Mouse (Mus musculus): ENCODE measurements around the gene Taf13.
A peak's percentile ranks its signal among the peaks of the same experiment; 100 is the strongest.
"Not testable (repeated sequence)": the region's sequence is repeated elsewhere in the genome, so short reads cannot be mapped to it uniquely, and the experiment has no call there.

The Taf13 gene

DNA sequence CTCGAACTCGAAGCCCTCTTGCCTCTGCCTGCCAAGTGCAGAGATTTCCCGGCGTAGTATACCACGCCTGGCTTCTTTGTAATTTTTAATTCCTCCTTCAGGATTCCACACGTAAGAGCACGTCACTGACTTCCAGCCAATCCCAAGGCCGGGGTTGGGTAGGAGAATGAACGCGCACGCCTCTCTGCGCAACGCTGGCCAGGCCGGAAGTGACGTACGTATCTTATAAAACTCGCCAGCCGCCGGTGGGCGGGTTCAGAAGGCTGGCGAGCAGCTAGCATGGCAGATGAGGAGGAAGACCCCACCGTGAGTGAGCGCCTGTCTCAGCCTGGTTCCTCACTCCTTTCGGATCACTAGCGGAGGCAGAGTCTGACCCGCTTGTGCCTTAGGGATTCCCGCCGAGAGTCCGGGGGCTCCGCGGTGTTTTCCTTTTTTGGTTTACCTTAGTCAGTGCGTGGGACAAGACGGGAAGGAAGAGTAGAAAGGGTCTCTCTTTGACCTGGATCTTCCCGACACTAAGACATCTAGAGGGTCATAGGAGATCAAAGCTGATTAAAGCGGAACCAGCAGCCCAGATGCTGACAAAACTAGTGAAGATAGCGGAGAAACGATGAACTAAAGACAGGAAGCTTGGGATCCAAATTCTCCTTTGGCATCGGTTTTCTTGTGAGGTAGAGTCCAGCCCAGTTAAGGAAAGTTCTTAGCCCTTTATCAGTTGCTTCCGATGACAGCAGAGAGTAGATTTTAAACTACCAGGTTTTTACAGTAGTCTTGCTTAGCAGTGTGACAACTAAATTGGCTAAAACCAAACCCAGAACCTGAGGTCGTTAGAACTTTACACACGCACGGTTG lies at the start of gene Taf13:
Gene Taf13 (plus strand): TSS at position 256 of the 852 bp plus-strand sequence.
- peak; percentile 94 to 95 for DNase-seq

DNA sequence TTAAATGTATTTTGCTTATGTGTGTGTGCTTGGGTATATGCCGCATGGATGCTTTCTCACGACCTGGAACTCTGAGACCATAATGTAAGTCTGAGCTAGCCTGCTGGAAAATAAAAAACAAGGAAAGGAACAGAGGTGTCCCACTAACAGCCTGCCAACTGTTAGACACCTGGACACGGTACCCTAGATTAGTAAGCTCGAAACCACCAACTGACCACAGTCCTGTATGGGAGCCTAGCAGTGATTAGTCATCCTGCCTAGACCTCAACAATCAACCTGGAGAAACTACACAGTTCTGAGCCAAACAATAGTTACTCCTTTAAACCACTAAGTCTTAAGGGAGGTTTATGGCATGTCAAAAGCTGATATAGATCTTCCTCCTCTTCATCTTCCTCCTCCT lies 48.1 kb upstream of the Taf13 start:
- DNase-seq, result no peak

DNA sequence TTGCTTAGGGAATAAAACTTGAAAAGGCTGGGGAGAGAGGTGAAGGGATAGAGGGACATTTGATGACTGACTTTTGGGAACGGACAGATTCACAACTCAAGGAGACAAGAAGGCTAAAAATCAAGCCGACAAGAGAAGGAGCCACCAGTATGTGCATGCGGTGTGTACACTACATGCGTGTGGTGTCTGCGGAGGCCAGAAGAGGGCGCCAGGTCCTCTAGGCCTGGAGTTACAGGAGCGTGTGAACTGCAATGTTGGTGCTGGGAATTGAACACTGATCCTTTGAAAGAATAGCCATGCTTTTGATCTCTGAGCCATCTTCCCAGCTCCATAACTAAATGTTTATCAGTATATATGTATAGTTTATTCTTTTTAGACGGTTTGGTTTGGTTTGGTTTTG lies 43.0 kb upstream of the Taf13 start:
- DNase-seq, result no peak

GRCm38 (mm10) chr3:108533114-108533885 lies 38.2 kb upstream of the Taf13 start:
- no peak for DNase-seq

- DNase-seq, result no peak
These were observed 37.5 kb upstream of the Taf13 start, which contains the start of gene 1700013F07Rik for GRCm38 (mm10) chr3:108533951-108534350. TSS of gene 1700013F07Rik (plus strand) at chr3:108534150.

DNA sequence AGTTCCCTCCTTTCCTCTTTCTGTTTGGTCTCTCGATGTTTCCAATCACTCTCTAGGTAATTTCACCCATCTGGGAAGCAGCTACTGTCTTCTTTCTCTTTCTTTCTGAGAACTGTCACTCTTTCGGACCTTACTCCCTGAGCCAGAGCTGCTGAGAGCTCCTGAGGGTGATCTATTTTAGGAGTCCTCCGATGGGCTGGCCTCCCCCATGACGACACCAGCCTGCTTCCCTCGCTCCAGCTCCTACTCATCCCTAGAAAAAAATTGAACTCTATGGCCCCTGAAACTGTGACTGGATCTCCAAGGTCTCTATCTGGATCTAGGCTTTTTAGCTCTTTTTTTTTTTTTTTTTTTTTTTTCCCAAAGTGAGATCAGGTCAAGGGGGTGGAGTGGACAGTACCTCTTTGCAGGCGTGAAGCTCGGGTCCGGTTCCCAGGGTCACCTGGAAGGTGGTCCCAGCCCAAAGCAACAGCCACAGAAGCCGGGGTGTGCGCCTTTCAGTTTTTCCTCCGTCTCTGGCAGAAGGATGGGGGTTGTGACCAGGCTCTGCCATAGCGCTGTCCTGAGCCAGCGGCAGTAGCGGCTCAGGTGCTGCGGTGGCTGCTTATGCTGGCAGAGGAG lies 35.5 kb upstream of the Taf13 start:
- no peak for DNase-seq

GRCm38 (mm10) chr3:108536517-108537260 lies 34.8 kb upstream of the Taf13 start, which contains the start of gene 5330417C22Rik:
TSS of gene 5330417C22Rik (minus strand) at chr3:108536536.
- peak; percentile 28 to 61 for DNase-seq

- peak; percentile 37 to 52 for DNase-seq
These were observed 34.2 kb upstream of the Taf13 start for GRCm38 (mm10) chr3:108537303-108537702.

DNA sequence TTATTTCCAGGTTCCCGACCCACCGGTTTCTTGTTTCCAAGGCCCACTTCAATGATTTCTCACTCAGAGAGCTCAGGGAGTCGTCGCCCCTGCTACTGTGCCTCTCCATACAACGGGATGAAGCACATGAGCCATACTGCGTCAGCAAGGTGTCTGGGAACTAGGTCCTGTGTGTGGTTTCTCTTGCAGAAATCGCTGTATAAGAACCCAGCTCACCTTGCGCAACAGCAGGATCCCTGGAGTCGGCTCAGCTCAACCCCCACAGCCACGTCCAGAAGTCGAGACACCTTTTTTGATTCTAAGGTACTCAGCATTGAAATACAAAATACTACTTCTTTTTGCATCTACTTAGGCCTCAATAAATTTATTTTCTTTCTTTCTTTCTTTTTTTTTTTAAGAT lies 29.2 kb upstream of the Taf13 start:
- no peak for DNase-seq

DNA sequence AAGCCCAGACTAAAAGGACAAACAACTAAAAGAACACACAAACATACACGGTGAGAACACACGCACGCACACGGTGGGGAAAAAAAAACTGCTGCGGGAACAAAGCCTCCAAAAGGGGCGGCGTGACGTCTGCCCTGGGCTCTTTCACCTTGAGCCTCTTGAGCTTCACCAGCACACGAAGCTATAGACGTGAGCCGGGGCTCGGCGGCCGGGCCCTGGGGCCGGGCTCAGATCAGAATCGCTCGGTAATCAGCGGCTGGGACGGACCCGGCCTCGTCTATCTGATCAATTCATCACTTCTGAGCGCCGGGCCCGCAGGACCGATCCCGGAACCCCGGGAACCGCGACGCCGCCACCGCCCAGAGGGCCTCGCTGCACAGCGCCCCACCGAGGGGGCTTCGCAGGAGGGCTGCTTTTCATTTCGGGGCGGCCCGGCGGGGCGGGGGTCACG lies 17.4 kb upstream of the Taf13 start:
- DNase-seq, result no peak

DNA sequence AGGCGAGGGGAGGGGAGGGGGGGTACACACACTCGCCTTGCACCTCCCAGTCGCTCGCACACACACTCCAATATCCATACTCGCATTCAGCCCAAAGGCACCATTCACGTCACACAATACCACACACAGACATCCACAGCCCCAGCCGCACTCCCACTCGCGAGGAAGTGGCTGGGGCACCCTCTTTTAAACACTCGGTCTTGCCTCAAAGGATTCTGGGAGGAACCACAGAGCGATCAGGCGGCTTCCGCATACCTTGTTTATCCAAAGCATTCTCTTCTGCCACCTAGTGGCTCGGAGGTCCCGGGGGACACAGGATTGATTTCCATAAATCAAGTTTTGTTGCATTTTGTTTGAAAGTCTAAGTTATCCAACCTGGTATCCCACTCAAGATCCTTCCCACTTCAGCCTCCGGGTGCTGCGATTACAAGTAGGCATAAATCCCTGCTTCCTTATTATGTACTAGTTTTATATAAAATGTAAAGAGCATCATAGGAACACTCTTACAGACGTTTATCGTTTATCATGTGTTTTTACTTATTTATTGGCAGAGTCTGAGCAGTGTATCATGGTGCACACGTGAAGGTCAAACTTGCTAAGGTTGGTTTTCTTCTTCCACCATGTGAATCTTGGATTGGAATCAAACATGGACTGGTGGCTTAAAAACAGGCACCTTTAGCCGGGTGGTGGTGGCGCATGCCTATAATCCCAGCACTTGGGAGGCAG lies 16.7 kb upstream of the Taf13 start:
- peak; percentile 88 to 93 for DNase-seq

GRCm38 (mm10) chr3:108557888-108558287 lies 13.6 kb upstream of the Taf13 start:
- DNase-seq, result no peak

DNA sequence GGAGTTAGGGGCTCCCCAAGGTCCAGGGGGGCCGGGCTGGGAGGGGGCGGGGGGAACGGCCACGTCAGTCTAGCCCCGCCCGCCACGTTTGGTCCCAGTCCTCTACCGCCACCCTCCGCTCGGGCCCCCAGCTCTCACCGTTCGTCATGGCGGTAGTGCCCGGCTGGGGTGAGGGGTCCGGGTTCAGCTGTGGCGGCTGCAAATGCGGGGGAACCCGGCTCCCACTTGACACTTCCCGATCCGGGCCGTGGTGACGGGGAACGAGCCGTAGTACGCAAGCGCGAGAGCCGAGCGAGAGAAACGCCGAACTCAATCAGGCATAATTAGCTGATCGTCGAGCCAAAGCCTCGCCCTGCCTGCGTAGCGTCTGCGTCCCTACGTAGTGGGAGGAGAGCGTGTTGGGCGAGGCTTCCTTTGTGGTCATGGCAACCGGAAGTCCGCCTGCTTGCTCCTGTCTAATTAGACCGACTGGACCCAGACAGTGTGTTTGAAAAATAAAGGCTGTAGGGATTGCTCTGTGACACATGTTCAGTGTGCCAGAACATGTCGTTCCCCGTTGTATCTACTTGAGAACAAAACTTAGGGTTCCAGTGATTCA lies 9.3 kb upstream of the Taf13 start, which contains the start of gene Tmem167b:
Gene Tmem167b (minus strand): TSS at position 334 of the 598 bp plus-strand sequence.
- DNase-seq, result peak; percentile 94 to 96

- peak in 1 of 2 experiments; percentile 20 for DNase-seq
These were observed 8.7 kb upstream of the Taf13 start for GRCm38 (mm10) chr3:108562777-108563271.

GRCm38 (mm10) chr3:108563309-108563708 lies 8.2 kb upstream of the Taf13 start:
- DNase-seq, result peak; percentile 47 to 69

GRCm38 (mm10) chr3:108567990-108568877 lies 3.3 kb upstream of the Taf13 start:
- no peak for DNase-seq

DNA sequence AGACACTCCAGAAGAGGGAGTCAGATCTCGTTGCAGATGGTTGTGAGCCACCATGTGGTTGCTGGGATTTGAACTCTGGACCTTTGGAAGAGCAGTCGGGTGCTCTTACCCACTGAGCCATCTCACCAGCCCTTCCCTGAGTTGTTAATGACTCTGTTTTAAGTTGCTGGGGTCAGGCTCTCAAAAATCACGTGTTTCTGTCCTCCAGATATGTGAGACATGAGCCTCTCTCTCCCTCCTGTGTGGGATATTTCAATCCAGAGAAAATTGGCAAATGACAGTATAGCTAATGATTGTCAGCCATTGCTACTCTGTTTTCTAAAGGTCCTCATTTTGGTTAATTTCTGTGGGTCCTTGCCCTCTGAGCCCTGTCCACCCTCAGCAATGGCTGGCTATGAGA lies 1.9 kb upstream of the Taf13 start:
- DNase-seq, result not testable (repeated sequence)

DNA sequence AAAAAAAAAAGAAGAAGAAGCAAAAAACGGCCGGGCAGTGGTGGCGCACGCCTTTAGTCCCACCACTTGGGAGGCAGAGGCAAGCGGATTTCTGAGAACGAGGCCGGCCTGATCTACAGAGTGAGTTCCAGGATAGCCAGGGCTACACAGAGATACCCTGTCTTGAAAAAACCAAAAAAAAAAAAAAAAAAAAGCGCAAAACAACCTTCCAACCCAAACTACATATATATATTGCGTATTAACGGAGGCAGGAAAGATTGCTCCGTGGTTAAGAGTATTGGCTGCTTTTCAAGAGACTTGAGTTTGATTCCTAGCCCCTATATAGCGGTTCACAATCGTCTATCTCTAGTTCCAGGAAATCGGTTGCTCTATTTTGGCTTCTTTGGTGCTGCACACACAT lies 685 bp upstream of the Taf13 start:
- no peak for DNase-seq

GRCm38 (mm10) chr3:108572309-108573010 lies 962 bp downstream of the Taf13 start:
- DNase-seq, result no peak
